Mouse (Mus musculus) forebrain, embryonic 15.5 days (tissue): ENCODE data around the gene Dlgap1. TPM values are rescaled to one million over a fixed set of nuclear protein-coding genes. Genes with fewer than 3 reads are reported as not detected.
"Not testable (repeated sequence)": the region's sequence is repeated elsewhere in the genome, so short reads cannot be mapped to it uniquely, and the experiment has no call there.

Experiments used
- ATAC-seq: fragments of 200-750 bp; cut with Nextera tagmentation; replicated peaks from 2 replicates; pipeline ENCODE4 v1.8.0; 2017; ENCODE audit warnings: mild to moderate bottlenecking, moderate TSS enrichment, moderate library complexity
- H3K27ac ChIP-seq: fragments of 300-500 bp; sonication (generic); replicated peaks from 2 replicates; pipeline ENCODE4 v1.5.1; 2015; ENCODE audit warnings: mild to moderate bottlenecking, inconsistent platforms
- H3K27me3 ChIP-seq: fragments of 300-500 bp; sonication (generic); 2 replicates; pipeline ENCODE4 v1.6.1; 2015; ENCODE audit warnings: inconsistent platforms
- H3K36me3 ChIP-seq: fragments of 300-500 bp; sonication (generic); 2 replicates; pipeline ENCODE4 v1.6.1; 2015; ENCODE audit warnings: mild to moderate bottlenecking, inconsistent platforms
- H3K4me1 ChIP-seq: fragments of 300-500 bp; sonication (generic); 2 replicates; pipeline ENCODE4 v1.6.1; 2015; ENCODE audit warnings: inconsistent platforms
- H3K4me2 ChIP-seq: fragments of 300-500 bp; sonication (generic); replicated peaks from 2 replicates; pipeline ENCODE4 v1.6.1; 2015; ENCODE audit warnings: mild to moderate bottlenecking, inconsistent platforms
- H3K4me3 ChIP-seq: fragments of 300-500 bp; sonication (generic); 2 replicates; pipeline ENCODE4 v1.5.1; 2015; ENCODE audit warnings: mild to moderate bottlenecking, inconsistent platforms
- H3K9ac ChIP-seq: fragments of 300-500 bp; sonication (generic); replicated peaks from 2 replicates; pipeline ENCODE4 v1.6.1; 2015; ENCODE audit warnings: mild to moderate bottlenecking, inconsistent platforms
- H3K9me3 ChIP-seq: fragments of 300-500 bp; sonication (generic); 2 replicates; pipeline ENCODE4 v1.6.1; 2016; ENCODE audit warnings: inconsistent platforms
- WGBS: fragments of 180-500 bp; shearing (Covaris S2); methylation state at CpG from one replicate; pipeline ENCODE4 v1.1.7; 2015; ENCODE audit warnings: mixed read lengths; 5-methylcytosine and 5-hydroxymethylcytosine counted together
- polyA plus RNA-seq: library from polyadenylated mRNA; unstranded; fragments of >200 nt; fragmentation: Nextera tagmentation; extraction: Ambion mirVana; gene quantifications from 2 replicates; pipeline ENCODE4 v1.2.1, GENCODE M21; 2015

Gene Dlgap1
- polyA plus RNA-seq, 1 experiment from 2014 or later = 31.0 TPM

DNA sequence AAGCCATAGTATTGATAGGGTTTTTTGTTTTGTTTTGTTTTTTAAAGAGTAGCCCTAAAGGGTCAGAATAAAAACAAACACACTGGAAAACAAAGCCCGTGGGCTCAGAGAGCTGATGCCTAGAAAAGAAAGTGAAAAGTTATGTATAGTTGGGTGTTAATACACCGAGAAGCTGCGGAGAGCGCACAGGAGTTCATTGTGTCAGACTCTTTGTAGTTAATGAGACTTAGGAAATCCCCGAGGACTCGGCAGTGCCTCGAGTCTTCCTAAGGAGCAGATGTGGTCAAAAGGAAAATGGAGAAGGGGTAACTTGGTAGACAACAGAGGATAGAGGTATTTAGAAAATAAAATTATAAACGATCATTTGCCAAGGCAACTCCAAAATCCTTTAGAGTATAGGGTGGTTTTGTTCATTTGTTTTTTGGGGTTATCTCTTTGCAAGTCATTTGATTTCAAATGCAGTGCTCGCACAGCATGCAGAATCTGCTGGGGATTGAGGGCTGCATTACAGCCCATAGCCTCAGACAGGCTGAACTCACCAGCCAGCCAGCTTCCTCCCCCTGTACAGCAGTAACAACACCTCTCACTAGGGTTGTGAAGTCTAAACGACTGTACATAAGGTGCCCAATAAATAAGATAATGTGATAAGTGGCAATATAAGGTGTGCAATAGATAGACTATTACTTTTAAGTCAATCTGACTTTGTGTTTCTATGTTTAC lies 866.4 kb downstream of the Dlgap1 start:
- H3K4me3 ChIP-seq = peak overlapping the region; percentile 47
- peak overlapping the region; percentile 74 for H3K4me2 ChIP-seq
- H3K27ac ChIP-seq = no peak overlapping the region
- H3K27me3 ChIP-seq = peaks cover 4% of the 10 kb centered on the region; the same call in 1 of the 2 replicates
- peak overlapping the region; percentile 34 for H3K9ac ChIP-seq
- WGBS = 2% methylated on average over 10 of the region's 10 CpGs
- peaks cover 10% of the 10 kb centered on the region for H3K4me1 ChIP-seq
- ATAC-seq = 0 out of 2 replicates have a peak, but pooled peaks have one; percentile 3
- no peaks in the 10 kb centered on the region for H3K36me3 ChIP-seq
- no peaks in the 10 kb centered on the region for H3K9me3 ChIP-seq

DNA sequence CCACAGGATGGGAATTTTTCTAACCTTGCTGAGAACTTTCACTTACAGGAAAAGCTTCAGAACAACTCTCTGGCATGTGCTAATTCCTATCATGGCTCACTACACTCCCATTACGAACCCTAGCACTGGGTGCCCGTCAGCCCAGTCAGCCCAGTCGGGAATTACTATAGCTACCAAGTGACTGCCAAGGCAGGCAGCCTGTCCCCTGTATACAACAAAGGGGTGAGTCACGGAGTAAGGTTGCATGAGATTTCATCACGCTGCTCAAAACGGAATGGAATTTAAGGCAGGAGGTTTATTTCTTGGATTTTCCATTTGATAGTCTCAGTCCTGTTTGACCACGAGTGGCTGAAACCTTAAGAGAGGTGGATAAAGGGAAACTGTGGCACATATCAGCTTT lies 867.9 kb downstream of the Dlgap1 start:
- Histone ChIP-seq H3K4me2 (no peak overlapping the region), H3K9ac (no peak overlapping the region), H3K27me3 (peaks cover 4% of the 10 kb centered on the region; the same call in 1 of the 2 replicates), H3K9me3 (no peaks in the 10 kb centered on the region), H3K36me3 (no peaks in the 10 kb centered on the region), H3K4me1 (peaks cover 10% of the 10 kb centered on the region), H3K27ac (no peak overlapping the region), H3K4me3 (no peak overlapping the region)
- ATAC-seq = 0 out of 2 replicates have a peak, but pooled peaks have one; percentile 47
- WGBS = 40% methylated on average over 7 of the region's 7 CpGs

DNA sequence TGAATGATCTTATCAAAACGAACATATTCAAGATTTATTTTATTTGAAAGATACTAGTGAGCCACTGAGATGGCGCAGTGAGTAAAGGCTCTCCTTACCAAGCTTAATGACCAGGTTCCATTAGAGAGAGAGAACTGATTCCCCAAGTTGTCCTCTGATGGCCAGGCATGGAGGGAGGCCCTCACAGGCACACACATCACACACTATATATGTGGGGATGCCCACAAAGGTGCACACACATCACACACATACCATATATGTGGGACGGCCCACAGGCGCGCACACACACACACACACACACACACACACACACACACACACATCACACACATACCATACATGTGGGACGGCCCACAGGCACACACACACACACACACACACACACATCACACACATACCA lies 868.6 kb downstream of the Dlgap1 start:
- H3K36me3 ChIP-seq, H3K4me2 ChIP-seq, H3K27me3 ChIP-seq, H3K9ac ChIP-seq, H3K4me1 ChIP-seq, H3K27ac ChIP-seq, H3K4me3 ChIP-seq, ATAC-seq, H3K9me3 ChIP-seq: not testable (repeated sequence)
- WGBS = 92% methylated on average over 6 of the region's 6 CpGs

DNA sequence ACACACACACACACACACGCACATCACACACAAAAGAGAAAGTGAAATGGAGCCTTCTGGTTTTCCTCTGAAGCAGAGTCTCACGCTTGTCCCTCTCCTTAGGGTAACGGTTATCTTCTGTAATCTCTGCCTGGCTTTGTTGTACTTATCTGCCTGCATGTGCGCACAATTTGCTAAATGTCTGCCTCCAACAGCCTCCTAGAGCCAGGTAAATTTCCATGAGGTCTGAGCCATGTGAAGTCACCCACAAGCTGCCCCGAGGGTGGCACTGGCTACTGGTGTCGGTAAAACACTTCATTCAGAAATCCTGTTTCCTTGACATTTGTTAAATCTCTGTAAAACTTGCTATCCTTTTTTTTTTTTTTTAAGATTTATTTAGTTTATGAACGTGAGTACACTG lies 869.2 kb downstream of the Dlgap1 start:
- H3K4me2 ChIP-seq = no peak overlapping the region
- no peak for ATAC-seq
- H3K9me3 ChIP-seq = no peaks in the 10 kb centered on the region
- H3K27me3 ChIP-seq = peaks cover 4% of the 10 kb centered on the region; the same call in 1 of the 2 replicates
- no peak overlapping the region for H3K27ac ChIP-seq
- H3K4me3 ChIP-seq = no peak overlapping the region
- 89% methylated on average over 7 of the region's 7 CpGs for WGBS
- H3K36me3 ChIP-seq = no peaks in the 10 kb centered on the region
- H3K4me1 ChIP-seq = peaks cover 10% of the 10 kb centered on the region
- no peak overlapping the region for H3K9ac ChIP-seq

DNA sequence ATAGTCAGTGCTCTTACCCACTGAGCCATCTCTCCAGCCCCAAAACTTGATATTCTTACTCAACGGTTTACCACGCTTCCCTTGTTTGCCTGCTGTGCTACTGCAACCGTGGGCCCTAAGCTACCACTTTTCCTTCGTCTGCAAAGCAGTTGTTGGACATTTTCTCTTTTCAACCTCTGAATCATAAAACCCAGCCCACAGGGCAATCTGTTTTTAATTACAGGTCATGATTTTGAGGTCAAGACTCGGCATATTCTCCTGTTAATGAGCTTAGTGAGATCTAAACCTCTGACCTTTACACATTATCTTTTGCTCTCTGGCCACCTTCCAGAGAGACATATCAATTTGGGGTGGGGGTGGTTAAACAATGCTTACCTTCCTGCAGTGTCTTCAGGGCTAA lies 869.7 kb downstream of the Dlgap1 start:
- ATAC-seq = no peak
- Histone ChIP-seq H3K27me3 (peaks cover 4% of the 10 kb centered on the region; the same call in 1 of the 2 replicates), H3K4me3 (no peak overlapping the region), H3K4me2 (no peak overlapping the region), H3K9ac (no peak overlapping the region), H3K27ac (no peak overlapping the region), H3K9me3 (no peaks in the 10 kb centered on the region), H3K36me3 (no peaks in the 10 kb centered on the region), H3K4me1 (peaks cover 10% of the 10 kb centered on the region)
- 72% methylated on average over 5 of the region's 5 CpGs for WGBS

DNA sequence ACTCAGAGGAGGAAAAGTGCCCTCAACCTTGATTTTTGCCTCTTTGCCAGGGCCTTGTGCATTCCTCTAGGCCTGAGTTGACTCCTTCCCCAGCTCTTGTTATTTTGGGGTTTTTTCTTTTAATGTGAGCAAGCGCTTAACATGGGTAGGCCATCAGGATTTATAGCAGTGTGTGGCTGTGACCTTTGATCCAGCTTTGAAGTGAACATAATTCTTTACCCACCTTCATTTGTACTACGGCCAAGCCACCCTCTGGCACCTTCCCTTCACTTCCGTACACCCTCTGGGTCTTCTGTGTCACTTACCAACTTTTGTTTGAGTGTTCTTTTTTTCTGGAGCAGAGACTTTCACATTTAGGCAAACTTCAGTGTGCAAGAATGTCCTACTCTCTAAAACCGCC lies 874.4 kb downstream of the Dlgap1 start:
- Histone ChIP-seq H3K9me3 (no peaks in the 10 kb centered on the region), H3K27ac (no peak overlapping the region), H3K4me1 (peaks cover 28% of the 10 kb centered on the region), H3K9ac (no peak overlapping the region), H3K27me3 (peaks cover 3% of the 10 kb centered on the region; the same call in 1 of the 2 replicates), H3K4me2 (no peak overlapping the region), H3K36me3 (no peaks in the 10 kb centered on the region), H3K4me3 (no peak overlapping the region)
- WGBS = 85% methylated on average over 4 of the region's 4 CpGs
- ATAC-seq = no peak

DNA sequence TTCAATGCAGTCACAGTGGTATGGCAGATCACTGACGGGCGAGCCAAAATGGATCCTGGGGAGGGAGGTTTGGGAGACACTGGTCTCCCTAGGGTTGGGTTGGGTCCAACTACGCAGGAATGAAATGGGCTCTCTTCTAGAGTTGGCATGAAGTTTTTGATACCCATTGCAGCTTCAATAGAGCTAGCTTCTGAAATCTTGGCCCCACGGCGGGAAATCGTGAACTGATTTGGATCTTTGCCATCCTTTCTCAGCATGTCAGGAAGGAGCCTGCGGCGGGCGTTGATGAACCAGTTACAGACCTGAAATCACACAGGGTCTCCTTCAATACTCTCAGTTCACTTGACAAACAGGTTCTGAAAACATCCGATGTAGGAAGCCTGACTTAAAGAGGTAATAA lies 876.1 kb downstream of the Dlgap1 start:
- no peak for ATAC-seq
- WGBS = 35% methylated on average over 10 of the region's 10 CpGs
- Histone ChIP-seq H3K4me3 (no peak overlapping the region), H3K27ac (no peak overlapping the region), H3K9ac (no peak overlapping the region), H3K4me1 (peaks cover 45% of the 10 kb centered on the region), H3K9me3 (no peaks in the 10 kb centered on the region), H3K4me2 (no peak overlapping the region), H3K36me3 (no peaks in the 10 kb centered on the region), H3K27me3 (peaks cover 14% of the 10 kb centered on the region)

DNA sequence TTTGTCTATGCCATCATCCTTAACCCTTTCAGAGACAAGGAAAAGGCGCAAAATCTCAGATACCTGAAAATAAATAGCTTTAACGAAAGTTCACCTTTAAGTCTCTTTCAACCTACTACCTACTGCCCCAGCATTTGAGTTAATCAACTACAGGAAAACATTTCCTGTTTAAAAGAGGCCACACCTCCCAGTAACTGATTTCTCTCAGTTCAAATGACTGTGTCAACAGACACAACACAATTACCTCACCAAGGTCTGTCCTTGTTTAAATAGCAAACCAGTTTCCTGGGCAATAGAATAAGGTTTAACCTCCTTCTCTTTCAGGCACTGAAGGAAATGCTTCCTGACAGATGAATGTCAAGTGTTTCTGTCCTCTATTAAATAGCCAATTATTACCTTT lies 876.7 kb downstream of the Dlgap1 start:
- Histone ChIP-seq H3K9ac (no peak overlapping the region), H3K4me2 (no peak overlapping the region)
- whole genome bisulfite sequencing = 89% methylated on average over 2 of the region's 2 CpGs

DNA sequence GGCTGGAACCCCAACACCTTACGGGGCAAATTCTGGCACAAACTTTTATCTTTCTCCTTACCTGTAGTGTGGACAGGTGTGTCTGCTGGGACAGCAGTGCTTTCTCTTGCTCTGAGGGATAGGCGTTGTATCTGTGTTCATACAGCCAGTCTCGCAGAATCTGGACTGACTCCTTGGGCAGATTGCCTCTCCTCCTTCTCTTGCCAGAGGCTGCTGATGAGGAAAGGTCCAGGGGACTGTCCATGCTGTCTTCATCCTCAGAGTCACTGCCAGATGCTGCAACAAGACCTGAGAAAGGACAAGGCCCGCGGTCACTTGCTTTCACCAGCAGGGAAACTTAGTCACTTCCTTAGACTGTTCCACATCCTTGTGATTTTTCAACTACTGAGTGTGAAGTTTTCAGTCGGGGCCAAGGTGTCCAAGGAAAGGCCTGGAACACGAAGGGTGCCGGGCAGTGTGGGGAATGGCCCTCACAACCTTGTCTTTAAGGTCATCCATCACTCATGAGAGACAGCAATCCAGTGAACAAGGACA lies 877.3 kb downstream of the Dlgap1 start:
- H3K9ac ChIP-seq = no peak overlapping the region
- no peak overlapping the region for H3K27ac ChIP-seq
- no peaks in the 10 kb centered on the region for H3K9me3 ChIP-seq
- WGBS = 75% methylated on average over 8 of the region's 8 CpGs
- H3K27me3 ChIP-seq = peaks cover 15% of the 10 kb centered on the region
- no peak overlapping the region for H3K4me3 ChIP-seq
- no peak for ATAC-seq
- H3K4me1 ChIP-seq = peaks cover 55% of the 10 kb centered on the region
- no peaks in the 10 kb centered on the region for H3K36me3 ChIP-seq
- H3K4me2 ChIP-seq = no peak overlapping the region

More for the DNA sequence above, 876.7 kb downstream of the Dlgap1 start:
- no peak for ATAC-seq
- H3K27ac ChIP-seq = no peak overlapping the region
- peaks cover 15% of the 10 kb centered on the region for H3K27me3 ChIP-seq
- no peaks in the 10 kb centered on the region for H3K36me3 ChIP-seq
- H3K4me1 ChIP-seq = peaks cover 50% of the 10 kb centered on the region
- no peaks in the 10 kb centered on the region for H3K9me3 ChIP-seq
- H3K4me3 ChIP-seq = no peak overlapping the region

DNA sequence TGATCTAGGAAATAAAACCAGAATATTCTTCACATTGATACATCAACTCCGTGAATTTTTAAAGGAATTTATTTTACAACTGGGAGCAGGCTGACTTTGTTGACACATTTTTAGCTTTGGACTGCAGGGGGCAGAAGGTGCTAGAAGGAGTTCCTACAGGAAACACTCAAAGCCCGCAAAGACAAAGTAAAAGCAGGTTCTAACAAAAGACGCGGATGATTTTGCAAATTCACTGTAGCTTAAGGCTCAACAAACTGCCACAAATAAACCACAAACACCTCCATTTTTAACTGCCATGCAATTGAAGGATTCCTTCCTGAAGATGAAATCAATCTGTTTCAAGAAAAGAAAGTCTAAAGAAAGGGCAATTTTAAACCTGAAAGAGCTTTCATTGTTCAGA lies 878.2 kb downstream of the Dlgap1 start:
- no peak overlapping the region for H3K4me3 ChIP-seq

DNA sequence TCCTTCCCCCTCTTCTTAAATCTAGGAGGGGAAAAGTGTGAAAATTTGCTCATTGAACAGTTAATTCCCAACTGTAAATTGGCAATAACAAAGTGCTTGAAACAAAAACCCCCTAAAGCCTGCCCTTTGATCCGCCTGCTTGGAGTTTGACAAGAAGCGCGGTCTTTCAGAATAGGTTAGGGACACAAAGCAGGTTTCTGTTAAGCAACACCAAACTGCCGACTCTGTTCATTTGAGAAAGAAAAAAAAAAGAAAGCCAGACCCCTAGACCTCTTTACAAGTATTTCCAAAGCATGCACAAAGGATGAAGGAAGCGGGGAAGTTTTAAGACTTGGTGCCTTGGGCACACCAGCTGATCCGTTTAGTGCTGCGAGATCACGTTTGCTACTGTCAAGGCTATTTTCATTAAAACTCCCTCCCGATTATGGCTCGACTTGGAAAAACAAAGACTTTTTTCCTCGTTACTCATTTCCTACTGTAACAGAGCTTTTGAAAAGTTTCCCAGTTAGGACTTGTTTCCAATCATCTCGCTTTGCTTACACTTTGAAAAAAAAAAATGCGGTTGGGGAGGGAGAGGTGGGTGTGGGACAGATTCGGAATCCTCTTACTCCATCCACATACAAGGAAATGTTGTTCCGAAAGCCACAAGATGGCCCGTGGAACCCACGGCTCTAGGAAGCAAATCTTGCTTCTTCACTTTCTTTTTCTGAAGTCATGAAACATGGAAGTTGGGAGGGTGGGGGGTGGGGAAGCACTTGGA lies 879.1 kb downstream of the Dlgap1 start:
- Histone ChIP-seq H3K27me3 (peaks cover 15% of the 10 kb centered on the region), H3K36me3 (no peaks in the 10 kb centered on the region), H3K4me3 (peak overlapping the region; percentile 57; the same call in 1 of the 2 replicates), H3K4me2 (peak overlapping the region; percentile 94), H3K9ac (no peak overlapping the region), H3K9me3 (no peaks in the 10 kb centered on the region), H3K27ac (peak overlapping the region; percentile 78), H3K4me1 (peaks cover 72% of the 10 kb centered on the region)
- ATAC-seq = no peak
- WGBS = 1% methylated on average over 17 of the region's 17 CpGs

More for the DNA sequence above, 878.2 kb downstream of the Dlgap1 start:
- 2% methylated on average over 4 of the region's 4 CpGs for WGBS
- H3K27ac ChIP-seq = no peak overlapping the region
- H3K27me3 ChIP-seq = peaks cover 15% of the 10 kb centered on the region
- no peaks in the 10 kb centered on the region for H3K36me3 ChIP-seq
- no peak overlapping the region for H3K4me2 ChIP-seq
- peaks cover 64% of the 10 kb centered on the region for H3K4me1 ChIP-seq
- no peak for ATAC-seq
- H3K9ac ChIP-seq = no peak overlapping the region
- H3K9me3 ChIP-seq = no peaks in the 10 kb centered on the region
